Mouse (Mus musculus): ENCODE measurements around the gene Slc52a3. TPM values are rescaled to one million over a fixed set of nuclear protein-coding genes. Genes with fewer than 3 reads are reported as not detected.

Slc52a3 gene
- polyA plus RNA-seq, 1 experiment from 2014 or later = 0.03 TPM

DNA sequence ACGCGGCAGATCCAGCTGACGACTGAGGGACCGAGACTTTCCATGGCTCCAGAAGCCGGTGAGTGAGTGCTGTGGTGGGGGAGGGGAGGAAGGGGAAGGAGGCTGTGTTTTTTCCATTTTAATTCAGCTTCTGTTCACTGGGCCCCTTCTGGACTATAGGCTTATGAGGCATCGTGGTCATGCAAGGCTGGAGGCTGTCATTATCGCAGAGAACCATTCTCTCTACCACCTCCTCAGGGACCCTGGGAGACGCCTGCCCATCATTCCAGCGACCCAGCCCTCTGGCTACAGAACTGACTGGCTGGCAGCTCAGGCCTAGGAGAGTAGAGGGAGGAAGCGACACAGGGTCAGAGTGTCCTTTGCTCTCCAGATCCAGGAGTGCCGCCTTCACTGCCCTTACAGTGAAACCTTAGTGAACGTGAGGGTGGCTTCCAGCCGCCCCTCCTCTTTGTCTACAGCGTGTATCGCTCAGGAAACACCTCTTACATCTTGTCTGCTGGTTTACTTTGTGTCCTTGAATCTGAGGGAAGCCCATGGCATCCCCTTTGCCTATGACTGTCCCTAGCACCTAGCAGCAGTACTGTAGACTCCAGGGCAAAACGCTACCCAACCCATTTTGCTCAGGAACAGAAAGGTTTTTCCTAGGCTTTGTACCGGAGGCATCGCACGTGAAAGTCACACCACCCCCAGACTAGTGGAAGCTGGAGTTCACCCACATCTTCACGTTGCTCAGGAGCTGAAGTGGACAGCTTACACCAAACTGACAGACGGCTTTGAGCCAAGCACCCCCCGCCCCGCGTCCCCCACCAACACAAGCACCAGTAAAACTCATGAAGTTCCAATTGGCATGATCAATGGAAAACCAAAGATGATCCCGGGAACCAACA is 51.0 kb downstream of the Slc52a3 start:
- ATAC-seq (no peak), DNase-seq (ENCODE audit: low read depth, low spot score) (no peak)
- CTCF ChIA-PET = no interaction called here

GRCm38 (mm10) chr2:152048003-152048980 is 52.0 kb downstream of the Slc52a3 start:
- in situ Hi-C loops (cut with MboI; ENCODE audit: low pct_unique_long_range_greater_than_20kb) = no loop called here
- no peak for TF ChIP-seq CTCF (IDR thresholded peaks at IDR 0.05)
- H3K27me3 ChIP-seq = peaks cover 60% of the 10 kb centered on the region
- ATAC-seq (no peak), DNase-seq (ENCODE audit: low read depth, low spot score) (no peak)
- CTCF ChIA-PET = no interaction called here
- POLR2A ChIA-PET = interaction anchor here (0.6 kb wide), 1 partner anchor 33 kb away, joined by 4 read pairs; no protein-coding TSS in a partner anchor

More for the DNA sequence above, 51.0 kb downstream of the Slc52a3 start:
- peaks cover 55% of the 10 kb centered on the region for H3K27me3 ChIP-seq
- TF ChIP-seq CTCF (IDR thresholded peaks at IDR 0.05) = no peak
- POLR2A ChIA-PET = interaction anchor here (0.6 kb wide), 1 partner anchor 32 kb away, joined by 4 read pairs; no protein-coding TSS in a partner anchor
- in situ Hi-C loops (cut with MboI; ENCODE audit: low pct_unique_long_range_greater_than_20kb) = no loop called here

DNA sequence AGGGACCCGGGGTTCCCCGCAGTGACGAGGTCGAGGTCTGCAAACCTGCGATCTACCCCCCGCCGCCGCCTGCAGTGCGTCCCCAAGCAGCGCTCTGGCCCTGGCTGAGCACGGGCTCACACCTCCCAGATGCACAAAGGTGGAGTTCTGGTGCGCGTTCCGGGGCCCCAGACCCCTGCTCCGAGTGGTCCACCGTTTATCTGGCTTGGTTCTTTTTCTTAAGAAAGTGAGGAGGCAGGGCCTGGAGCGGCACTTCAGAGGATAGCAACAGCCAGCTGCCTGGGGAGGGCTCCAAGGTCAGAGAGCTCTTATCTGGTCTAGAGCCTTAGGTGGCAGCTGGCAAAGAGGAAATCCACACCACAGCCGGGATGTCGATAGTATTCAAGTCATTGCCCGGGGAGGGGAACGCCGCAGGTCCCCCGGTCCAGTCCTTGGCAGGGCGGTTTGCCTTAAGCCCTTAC is 52.7 kb downstream of the Slc52a3 start:
- TF ChIP-seq CTCF (IDR thresholded peaks at IDR 0.05) = no peak
- POLR2A ChIA-PET = no interaction called here
- DNase-seq (ENCODE audit: low read depth, low spot score) (no peak), ATAC-seq (no peak)
- H3K27me3 ChIP-seq = peaks cover 65% of the 10 kb centered on the region
- in situ Hi-C loops (cut with MboI; ENCODE audit: low pct_unique_long_range_greater_than_20kb) = no loop called here
- CTCF ChIA-PET = no interaction called here

GRCm38 (mm10) chr2:152049611-152050270 is 53.4 kb downstream of the Slc52a3 start:
- no peak for ATAC-seq
- no peak for DNase-seq (ENCODE audit: low read depth, low spot score)
- peaks cover 62% of the 10 kb centered on the region for H3K27me3 ChIP-seq
- no peak for TF ChIP-seq CTCF (IDR thresholded peaks at IDR 0.05)
- POLR2A ChIA-PET = no interaction called here
- in situ Hi-C loops (cut with MboI; ENCODE audit: low pct_unique_long_range_greater_than_20kb) = no loop called here
- CTCF ChIA-PET = no interaction called here

GRCm38 (mm10) chr2:152050316-152050715 is 54.0 kb downstream of the Slc52a3 start:
- POLR2A ChIA-PET = no interaction called here
- TF ChIP-seq CTCF (IDR thresholded peaks at IDR 0.05) = no peak
- CTCF ChIA-PET = no interaction called here
- ATAC-seq (no peak), DNase-seq (ENCODE audit: low read depth, low spot score) (no peak)
- H3K27me3 ChIP-seq = peaks cover 60% of the 10 kb centered on the region
- in situ Hi-C loops (cut with MboI; ENCODE audit: low pct_unique_long_range_greater_than_20kb) = no loop called here

GRCm38 (mm10) chr2:152051985-152052384 is 55.7 kb downstream of the Slc52a3 start:
- ATAC-seq (no peak), DNase-seq (ENCODE audit: low read depth, low spot score) (no peak)
- ChIA-PET CTCF (no interaction called here), POLR2A (no interaction called here)
- no peak for TF ChIP-seq CTCF (IDR thresholded peaks at IDR 0.05)
- H3K27me3 ChIP-seq = peaks cover 58% of the 10 kb centered on the region
- in situ Hi-C loops (cut with MboI; ENCODE audit: low pct_unique_long_range_greater_than_20kb) = no loop called here

DNA sequence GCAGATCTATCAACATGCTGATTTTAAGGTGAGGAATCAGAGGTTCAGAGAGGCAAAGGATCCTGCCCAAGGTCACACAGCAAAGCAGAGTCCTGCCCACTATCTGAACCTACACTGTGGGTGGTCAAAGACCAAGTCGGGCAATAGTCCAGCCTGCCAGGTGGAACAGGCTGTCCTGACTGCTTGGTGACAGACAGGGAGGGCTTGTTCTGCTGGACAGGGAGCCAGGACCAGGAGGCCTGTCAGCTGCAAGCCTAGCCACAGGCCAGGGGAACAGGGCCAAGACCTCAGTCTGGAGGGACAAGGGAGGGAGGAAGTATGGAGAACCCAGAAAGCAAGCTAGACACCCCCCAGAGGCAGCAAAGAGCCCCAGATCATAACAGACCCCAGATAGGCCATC is 59.1 kb downstream of the Slc52a3 start:
- CTCF ChIA-PET = no interaction called here
- DNase-seq (ENCODE audit: low read depth, low spot score) (no peak), ATAC-seq (no peak)
- in situ Hi-C loops (cut with MboI; ENCODE audit: low pct_unique_long_range_greater_than_20kb) = no loop called here
- H3K27me3 ChIP-seq = peaks cover 42% of the 10 kb centered on the region
- TF ChIP-seq CTCF (IDR thresholded peaks at IDR 0.05) = no peak
- POLR2A ChIA-PET = no interaction called here

- in situ Hi-C loops (cut with MboI; ENCODE audit: low pct_unique_long_range_greater_than_20kb) = no loop called here
- POLR2A ChIA-PET = no interaction called here
- no peak for DNase-seq (ENCODE audit: low read depth, low spot score)
- CTCF ChIA-PET = no interaction called here
- no peak for ATAC-seq
- TF ChIP-seq CTCF (IDR thresholded peaks at IDR 0.05) = no peak
- peaks cover 44% of the 10 kb centered on the region for H3K27me3 ChIP-seq
Observed at GRCm38 (mm10) chr2:152056368-152057251, 60.3 kb downstream of the Slc52a3 start.

GRCm38 (mm10) chr2:152057252-152057563 is 60.9 kb downstream of the Slc52a3 start:
- ChIA-PET POLR2A (no interaction called here), CTCF (no interaction called here)
- ATAC-seq (no peak), DNase-seq (ENCODE audit: low read depth, low spot score) (no peak)
- in situ Hi-C loops (cut with MboI; ENCODE audit: low pct_unique_long_range_greater_than_20kb) = no loop called here
- H3K27me3 ChIP-seq = peaks cover 44% of the 10 kb centered on the region
- TF ChIP-seq CTCF (IDR thresholded peaks at IDR 0.05) = no peak

Other genes with a start within 250 kb of the Slc52a3 start
- gene Rspo4, start 153.6 kb upstream of the Slc52a3 start, polyA plus RNA-seq (2021) = not detected
- 44.3 TPM for gene Angpt4, start 85.3 kb upstream of the Slc52a3 start, polyA plus RNA-seq (2021)
- gene Fam110a, start 16.3 kb upstream of the Slc52a3 start, polyA plus RNA-seq (2021) = 34.6 TPM
- not detected for gene Scrt2, start 85.0 kb downstream of the Slc52a3 start, polyA plus RNA-seq (2021)
- gene Srxn1, start 109.0 kb downstream of the Slc52a3 start, polyA plus RNA-seq (2021) = 72.3 TPM
- not detected for gene Tcf15, start 147.1 kb downstream of the Slc52a3 start, polyA plus RNA-seq (2021)
- gene Csnk2a1, start 230.3 kb downstream of the Slc52a3 start, polyA plus RNA-seq (2021) = 97.9 TPM

Measured in Patski (cell line).